Mouse (Mus musculus) bone marrow, adult 2 months (tissue): Measurements from ENCODE around the gene Micu2. TPM values are rescaled to one million over a fixed set of nuclear protein-coding genes. Genes with fewer than 3 reads are reported as not detected.

Experiments used
- H3K27ac ChIP-seq: fragments of 200-500 bp; 2 replicates; pipeline ENCODE4 v1.5.1; 2012; ENCODE audit warnings: low read depth, mild to moderate bottlenecking, control low read depth, inconsistent platforms, low read length; ENCODE audit not compliant: control insufficient read depth, poor library complexity, insufficient read depth
- H3K4me1 ChIP-seq: fragments of 200-500 bp; 2 replicates; pipeline ENCODE4 v1.6.1; 2011; ENCODE audit warnings: low read length; ENCODE audit not compliant: control insufficient read depth, insufficient read depth
- H3K4me3 ChIP-seq: fragments of 200-500 bp; replicated peaks from 2 replicates; pipeline ENCODE3; 2011; ENCODE audit warnings: mild to moderate bottlenecking, low read depth, low read length, control low read depth; ENCODE audit not compliant: control insufficient read depth
- CTCF ChIP-seq: fragments of 200-500 bp; IDR thresholded peaks from 2 replicates; pipeline ENCODE4 v1.5.1; 2011; ENCODE audit warnings: low read length, control low read depth; ENCODE audit not compliant: control insufficient read depth, insufficient read depth
- POLR2A ChIP-seq: fragments of 200-500 bp; IDR thresholded peaks from 2 replicates; pipeline ENCODE4 v1.6.1; 2011; ENCODE audit warnings: low read depth, mild to moderate bottlenecking, control low read depth, low read length, borderline replicate concordance; ENCODE audit not compliant: control insufficient read depth
- WGBS: fragments of 180-500 bp; shearing (Covaris S2); methylation state at CpG from one replicate; pipeline ENCODE4 v1.1.7; 2018; 5-methylcytosine and 5-hydroxymethylcytosine counted together
- polyA plus RNA-seq: library from polyadenylated mRNA; stranded (reverse); fragments of >200 nt; gene quantifications from 2 replicates; pipeline ENCODE4 v1.2.4, GENCODE M21; 2011; ENCODE audit warnings: low replicate concordance; ENCODE audit not compliant: missing spikeins, insufficient read depth, insufficient read length

Micu2 gene
- polyA plus RNA-seq, 1 experiment = 46.4 TPM

- TF ChIP-seq POLR2A (no peak), CTCF (no peak)
- WGBS = 78% methylated on average over 3 of the region's 3 CpGs
- no peak overlapping the region for H3K4me3 ChIP-seq
- H3K4me1 ChIP-seq = no peaks in the 10 kb centered on the region; the same call in 1 of the 2 replicates
- no peak overlapping the region for H3K27ac ChIP-seq
Observed at GRCm38 (mm10) chr14:57980179-57980578, 18.9 kb downstream of the Micu2 start.

GRCm38 (mm10) chr14:57978144-57978543 is 20.9 kb downstream of the Micu2 start:
- no peaks in the 10 kb centered on the region; the same call in 1 of the 2 replicates for H3K4me1 ChIP-seq
- TF ChIP-seq POLR2A (no peak), CTCF (no peak)
- H3K4me3 ChIP-seq = no peak overlapping the region
- WGBS = 78% methylated on average over 5 of the region's 5 CpGs
- H3K27ac ChIP-seq = no peak overlapping the region

- Histone ChIP-seq H3K27ac (no peak overlapping the region), H3K4me3 (no peak overlapping the region), H3K4me1 (no peaks in the 10 kb centered on the region; the same call in 1 of the 2 replicates)
- no peak for TF ChIP-seq POLR2A
- no peak for TF ChIP-seq CTCF
- WGBS = 86% methylated on average over 6 of the region's 6 CpGs
Observed at GRCm38 (mm10) chr14:57975656-57976055, 23.4 kb downstream of the Micu2 start.

- TF ChIP-seq CTCF = no peak
- no peak for TF ChIP-seq POLR2A
- Histone ChIP-seq H3K27ac (no peak overlapping the region), H3K4me1 (no peaks in the 10 kb centered on the region), H3K4me3 (no peak overlapping the region)
- WGBS = 79% methylated on average over 12 of the region's 12 CpGs
Observed at GRCm38 (mm10) chr14:57971986-57972525, 27.0 kb downstream of the Micu2 start.

- Histone ChIP-seq H3K4me1 (no peaks in the 10 kb centered on the region), H3K4me3 (no peak overlapping the region), H3K27ac (no peak overlapping the region)
- TF ChIP-seq POLR2A (no peak), CTCF (no peak)
- 70% methylated on average over 6 of the region's 6 CpGs for WGBS
Observed at GRCm38 (mm10) chr14:57968873-57969272, 30.2 kb downstream of the Micu2 start.

- 75% methylated on average over 4 of the region's 4 CpGs for WGBS
- Histone ChIP-seq H3K4me1 (no peaks in the 10 kb centered on the region), H3K27ac (no peak overlapping the region), H3K4me3 (no peak overlapping the region)
- no peak for TF ChIP-seq POLR2A
- TF ChIP-seq CTCF = no peak
Observed at GRCm38 (mm10) chr14:57967080-57967797, 31.8 kb downstream of the Micu2 start.

GRCm38 (mm10) chr14:57961861-57962260 is 37.2 kb downstream of the Micu2 start:
- TF ChIP-seq POLR2A (no peak), CTCF (no peak)
- no peaks in the 10 kb centered on the region for H3K4me1 ChIP-seq
- no peak overlapping the region for H3K27ac ChIP-seq
- no peak overlapping the region for H3K4me3 ChIP-seq
- WGBS = 70% methylated on average over 4 of the region's 4 CpGs

- Histone ChIP-seq H3K27ac (no peak overlapping the region), H3K4me1 (no peaks in the 10 kb centered on the region), H3K4me3 (no peak overlapping the region)
- no peak for TF ChIP-seq POLR2A
- TF ChIP-seq CTCF = peak; percentile 31; the same call in 1 of the 2 replicates
- 31% methylated on average over 2 of the region's 2 CpGs for WGBS
Observed at GRCm38 (mm10) chr14:57951089-57951488, 48.0 kb downstream of the Micu2 start.

- Histone ChIP-seq H3K27ac (no peak overlapping the region), H3K4me1 (no peaks in the 10 kb centered on the region), H3K4me3 (no peak overlapping the region)
- TF ChIP-seq POLR2A (no peak), CTCF (no peak)
- WGBS = 88% methylated on average over 4 of the region's 4 CpGs
Observed at GRCm38 (mm10) chr14:57945834-57946233, 53.2 kb downstream of the Micu2 start.
